Mouse (Mus musculus): ENCODE measurements around the gene Il17rd.

The Il17rd gene

DNA sequence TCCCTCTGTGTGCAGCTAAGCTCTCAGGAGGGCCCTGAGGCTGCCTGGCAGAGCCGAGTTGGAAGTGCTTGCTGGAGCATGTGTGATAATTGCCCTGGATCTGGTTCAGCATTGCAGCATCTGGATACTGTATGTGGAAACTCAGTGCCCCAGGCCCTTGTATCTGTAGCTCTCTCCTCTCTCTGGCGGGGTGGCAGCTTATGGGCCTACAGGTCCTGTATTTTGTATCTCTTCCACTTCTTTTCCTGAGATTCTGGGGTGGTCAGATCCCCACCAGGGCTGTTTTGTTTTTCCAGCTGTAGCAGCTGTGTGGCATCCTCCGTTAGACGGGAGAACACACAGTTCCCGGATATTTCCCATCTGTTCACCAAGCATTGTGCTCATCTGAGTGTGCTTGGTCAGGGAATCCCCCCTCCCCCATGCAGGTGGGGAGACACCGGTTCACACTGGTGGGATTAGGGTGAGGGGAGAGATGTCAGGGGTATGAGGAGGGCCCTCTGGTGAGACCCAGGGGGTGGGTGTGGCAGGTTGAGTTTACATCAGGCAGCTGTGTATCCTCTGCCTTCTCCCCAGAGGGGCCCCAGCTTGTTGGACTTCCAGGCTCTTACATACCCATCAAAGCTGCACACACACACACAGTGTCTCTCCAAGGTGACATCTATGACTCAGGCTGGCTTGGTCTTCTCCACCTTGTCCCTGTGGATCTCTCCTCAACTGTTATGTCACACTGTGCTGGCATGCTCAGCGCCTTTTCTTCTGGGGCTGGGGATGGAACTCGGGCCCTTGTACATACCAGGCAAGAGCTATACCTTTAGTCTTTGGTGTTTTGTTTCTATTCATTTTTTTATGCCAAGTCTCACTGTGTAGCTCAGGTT is 106.7 kb downstream of the Il17rd start:
- DNase-seq (ENCODE audit: low read depth) = no peak

DNA sequence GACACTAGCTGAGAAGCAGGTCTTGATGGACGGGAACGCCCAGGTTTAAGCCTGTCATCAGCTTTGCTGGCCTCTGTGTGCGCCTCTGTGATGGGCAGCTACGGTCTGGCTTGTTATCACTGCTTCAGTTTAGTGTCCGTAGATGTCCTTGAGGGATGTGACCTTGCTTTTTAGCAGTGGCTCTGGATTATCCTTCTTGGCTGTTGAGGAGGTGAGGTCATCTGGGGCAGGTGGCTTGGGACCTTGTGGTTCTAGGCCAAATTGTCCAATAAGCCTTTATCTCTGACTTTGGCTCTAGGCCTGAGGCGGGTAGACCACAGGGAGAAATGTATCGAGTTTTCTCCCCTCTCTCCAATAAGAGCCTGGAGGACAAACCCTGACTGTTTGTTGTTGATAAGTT is 109.0 kb downstream of the Il17rd start:
- DNase-seq (ENCODE audit: low read depth) = no peak

DNA sequence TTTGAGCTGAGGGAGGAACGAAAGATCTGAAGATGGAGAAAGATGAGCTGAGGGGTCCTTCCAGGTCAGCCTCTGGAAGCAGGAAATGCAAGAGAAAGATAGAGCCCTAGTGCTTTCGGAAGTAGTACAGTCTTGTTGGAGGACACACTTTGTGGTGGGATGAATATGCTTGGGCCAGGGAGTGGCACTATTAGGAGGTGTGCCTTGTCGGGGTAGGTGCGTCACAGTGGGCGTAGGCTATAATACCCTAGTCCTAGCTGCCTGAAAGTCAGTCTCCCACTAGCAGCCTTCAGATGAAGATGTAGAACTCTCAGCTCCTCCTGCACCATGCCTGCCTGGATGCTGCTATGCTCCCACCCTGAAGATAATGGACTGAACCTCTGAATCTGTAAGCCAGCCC is 110.7 kb downstream of the Il17rd start:
- DNase-seq (ENCODE audit: low read depth) = no peak

DNA sequence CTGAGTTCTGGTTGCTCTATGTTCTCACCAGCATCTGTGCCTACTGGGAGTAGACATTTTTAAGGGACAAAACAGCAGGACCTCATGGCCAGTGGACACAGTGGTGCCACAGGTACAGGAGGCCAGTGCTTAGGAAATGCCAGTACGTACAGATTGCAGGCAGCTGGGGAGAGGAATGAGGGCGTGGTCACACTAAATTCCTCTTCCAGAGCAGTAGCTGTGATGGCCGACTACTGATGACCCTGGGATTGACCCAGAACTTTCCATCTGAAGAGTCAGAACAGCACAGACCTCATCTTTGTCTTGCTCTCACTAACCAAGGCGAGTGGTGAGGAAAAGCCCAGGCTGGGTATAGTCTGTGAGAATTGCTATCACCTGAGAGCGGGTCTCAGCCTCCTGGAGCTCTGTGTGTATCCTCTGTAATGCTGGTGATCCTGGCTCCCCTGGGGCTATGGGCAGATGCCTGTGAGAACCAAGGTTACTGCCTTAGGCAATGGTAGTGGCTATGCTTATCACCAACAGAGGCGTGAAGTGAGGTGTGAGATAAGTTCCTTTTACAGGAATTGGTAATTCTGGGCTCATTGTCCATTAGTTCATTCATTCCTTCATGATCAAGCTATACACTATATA is 111.4 kb downstream of the Il17rd start:
- DNase-seq (ENCODE audit: low read depth) = no peak

DNA sequence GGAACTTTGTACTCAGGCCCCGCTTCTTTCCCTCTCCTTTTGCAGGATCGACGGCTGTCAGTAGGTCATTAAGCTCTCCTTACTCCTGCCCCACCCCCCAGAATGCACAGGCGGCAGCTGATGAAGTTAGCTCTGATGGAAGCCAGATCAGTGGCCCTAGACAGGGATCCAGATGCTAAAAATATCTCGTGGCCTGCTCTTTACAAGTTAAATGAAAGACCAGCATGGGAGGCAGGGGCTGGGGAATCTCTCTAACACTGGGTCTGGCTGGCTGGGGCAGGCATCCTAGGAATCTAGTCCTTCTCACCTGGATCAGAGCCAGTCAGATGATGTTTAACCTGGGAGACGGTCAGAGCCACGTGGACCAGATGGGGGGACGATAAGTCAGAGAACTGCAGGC is 112.7 kb downstream of the Il17rd start:
- DNase-seq (ENCODE audit: low read depth) = no peak

DNA sequence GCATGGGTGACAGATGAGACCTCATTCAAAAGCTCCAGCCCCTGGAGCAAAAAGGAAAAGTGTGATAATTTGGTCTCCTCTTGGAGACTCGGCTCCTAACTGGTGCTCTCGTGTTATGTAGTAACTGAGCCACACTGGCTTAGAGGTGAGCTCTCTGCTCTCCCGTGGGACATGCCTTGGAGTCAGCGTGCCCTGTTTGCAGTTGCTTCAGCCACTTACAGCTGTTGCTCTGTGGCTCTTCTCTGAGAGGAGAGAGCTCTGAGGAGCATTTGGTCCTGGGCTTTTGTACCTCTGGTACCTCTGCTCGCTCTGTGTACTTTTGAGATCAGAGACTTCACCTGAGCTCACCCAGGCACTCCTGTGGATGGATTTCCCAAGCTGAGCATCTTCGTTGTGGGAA is 116.3 kb downstream of the Il17rd start:
- DNase-seq (ENCODE audit: low read depth) = no peak

DNA sequence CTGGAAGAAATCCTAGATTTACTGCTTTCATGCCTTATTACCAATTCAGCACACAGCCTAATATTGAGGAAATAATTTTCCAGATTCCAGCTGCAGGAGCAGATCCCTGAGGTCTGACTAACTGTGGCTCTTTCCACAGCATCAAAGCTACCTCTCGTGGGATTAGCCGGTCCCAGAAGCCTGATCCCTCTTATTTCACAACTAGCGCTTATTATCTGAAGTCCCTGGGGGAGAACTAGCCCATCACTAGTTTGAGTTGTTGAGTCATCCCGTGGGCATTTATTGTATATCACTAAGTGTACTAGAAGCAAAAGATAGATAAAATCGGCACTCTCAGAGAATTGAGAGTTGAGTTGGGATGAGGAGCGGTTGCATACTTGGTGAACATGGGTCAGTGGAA is 117.3 kb downstream of the Il17rd start:
- DNase-seq (ENCODE audit: low read depth) = no peak
